Mouse (Mus musculus): ENCODE measurements around the gene Abca12. TPM values are rescaled to one million over a fixed set of nuclear protein-coding genes. Genes with fewer than 3 reads are reported as not detected.

The Abca12 gene
- 0.04 TPM in 1 of 2 replicates, not detected in the other for polyA plus RNA-seq (2015; fragmentation: Nextera tagmentation; extraction: Ambion mirVana)

- H3K4me3 ChIP-seq (replicated peaks) = no peak within 1 kb of the TSS
- H3K9me3 ChIP-seq = no peaks in the 10 kb centered on the region
- no peak within 1 kb of the TSS for H3K4me2 ChIP-seq (replicated peaks)
- no peaks in the 10 kb centered on the region for H3K27me3 ChIP-seq
- no peak for ATAC-seq
- H3K27ac ChIP-seq = no peak within 1 kb of the TSS
- no peak within 1 kb of the TSS for H3K9ac ChIP-seq (replicated peaks)
- WGBS = 89% methylated on average over 7 of the region's 7 CpGs
- no peaks in the 10 kb centered on the region for H3K4me1 ChIP-seq (replicated peaks)
- H3K36me3 ChIP-seq = no peaks in the 10 kb centered on the region
Measured at GRCm38 (mm10) chr1:71414810-71415209, at the start of gene Abca12. Abca12 (minus strand) TSS chr1:71414910.

- no peak overlapping the region for H3K4me2 ChIP-seq (replicated peaks)
- no peaks in the 10 kb centered on the region for H3K36me3 ChIP-seq
- no peaks in the 10 kb centered on the region for H3K4me1 ChIP-seq (replicated peaks)
- no peak overlapping the region for H3K4me3 ChIP-seq (replicated peaks)
- no peaks in the 10 kb centered on the region for H3K27me3 ChIP-seq
- no peak overlapping the region for H3K9ac ChIP-seq (replicated peaks)
- no peak for ATAC-seq
- 93% methylated on average over 3 of the region's 3 CpGs for WGBS
- H3K9me3 ChIP-seq = no peaks in the 10 kb centered on the region
- H3K27ac ChIP-seq = no peak overlapping the region
Measured at GRCm38 (mm10) chr1:71457961-71458360, 43.3 kb upstream of the Abca12 start.

GRCm38 (mm10) chr1:71447424-71447823 lies 32.7 kb upstream of the Abca12 start:
- Histone ChIP-seq H3K27me3 (no peaks in the 10 kb centered on the region), H3K4me2 (replicated peaks) (no peak overlapping the region), H3K9me3 (no peaks in the 10 kb centered on the region), H3K4me3 (replicated peaks) (no peak overlapping the region), H3K36me3 (no peaks in the 10 kb centered on the region), H3K27ac (no peak overlapping the region), H3K9ac (replicated peaks) (no peak overlapping the region), H3K4me1 (replicated peaks) (no peaks in the 10 kb centered on the region)
- 92% methylated on average over 4 of the region's 4 CpGs for WGBS
- ATAC-seq = no peak

- H3K9me3 ChIP-seq = no peaks in the 10 kb centered on the region
- H3K9ac ChIP-seq (replicated peaks) = no peak overlapping the region
- no peaks in the 10 kb centered on the region for H3K27me3 ChIP-seq
- no peak overlapping the region for H3K27ac ChIP-seq
- H3K36me3 ChIP-seq = no peaks in the 10 kb centered on the region
- WGBS = 74% methylated on average over 13 of the region's 13 CpGs
- ATAC-seq = no peak
- H3K4me3 ChIP-seq (replicated peaks) = no peak overlapping the region
- H3K4me1 ChIP-seq (replicated peaks) = no peaks in the 10 kb centered on the region
- H3K4me2 ChIP-seq (replicated peaks) = no peak overlapping the region
Measured at GRCm38 (mm10) chr1:71421741-71422333, 7.1 kb upstream of the Abca12 start.

- ATAC-seq = no peak
- H3K36me3 ChIP-seq = no peaks in the 10 kb centered on the region
- H3K9ac ChIP-seq (replicated peaks) = no peak overlapping the region
- H3K27ac ChIP-seq = no peak overlapping the region
- no peaks in the 10 kb centered on the region for H3K4me1 ChIP-seq (replicated peaks)
- H3K27me3 ChIP-seq = no peaks in the 10 kb centered on the region
- no peak overlapping the region for H3K4me2 ChIP-seq (replicated peaks)
- no peaks in the 10 kb centered on the region for H3K9me3 ChIP-seq
- 94% methylated on average over 5 of the region's 5 CpGs for WGBS
- no peak overlapping the region for H3K4me3 ChIP-seq (replicated peaks)
Measured at GRCm38 (mm10) chr1:71418467-71418866, 3.8 kb upstream of the Abca12 start.

- H3K4me2 ChIP-seq (replicated peaks) = no peak overlapping the region
- no peak for ATAC-seq
- 84% methylated on average over 5 of the region's 5 CpGs for WGBS
Measured at GRCm38 (mm10) chr1:71417951-71418350, 3.2 kb upstream of the Abca12 start.

GRCm38 (mm10) chr1:71414084-71414483 lies 626 bp downstream of the Abca12 start:
- Histone ChIP-seq H3K4me2 (replicated peaks) (no peak overlapping the region), H3K36me3 (no peaks in the 10 kb centered on the region), H3K9me3 (no peaks in the 10 kb centered on the region), H3K27me3 (no peaks in the 10 kb centered on the region), H3K4me3 (replicated peaks) (no peak overlapping the region), H3K4me1 (replicated peaks) (no peaks in the 10 kb centered on the region), H3K9ac (replicated peaks) (no peak overlapping the region), H3K27ac (no peak overlapping the region)
- no peak for ATAC-seq
- 83% methylated on average over 5 of the region's 6 CpGs for WGBS

More at GRCm38 (mm10) chr1:71417951-71418350, 3.2 kb upstream of the Abca12 start:
- no peak overlapping the region for H3K9ac ChIP-seq (replicated peaks)
- H3K4me3 ChIP-seq (replicated peaks) = no peak overlapping the region
- no peak overlapping the region for H3K27ac ChIP-seq
- H3K4me1 ChIP-seq (replicated peaks) = no peaks in the 10 kb centered on the region
- H3K27me3 ChIP-seq = no peaks in the 10 kb centered on the region
- H3K36me3 ChIP-seq = no peaks in the 10 kb centered on the region
- H3K9me3 ChIP-seq = no peaks in the 10 kb centered on the region

GRCm38 (mm10) chr1:71413114-71413513 lies 1.6 kb downstream of the Abca12 start:
- Histone ChIP-seq H3K4me3 (replicated peaks) (no peak overlapping the region), H3K27ac (no peak overlapping the region), H3K9ac (replicated peaks) (no peak overlapping the region), H3K36me3 (no peaks in the 10 kb centered on the region), H3K4me2 (replicated peaks) (no peak overlapping the region), H3K9me3 (no peaks in the 10 kb centered on the region), H3K4me1 (replicated peaks) (no peaks in the 10 kb centered on the region), H3K27me3 (no peaks in the 10 kb centered on the region)
- no peak for ATAC-seq
- 92% methylated on average over 11 of the region's 11 CpGs for WGBS

- Histone ChIP-seq H3K4me2 (replicated peaks) (no peak overlapping the region), H3K4me3 (replicated peaks) (no peak overlapping the region), H3K27me3 (no peaks in the 10 kb centered on the region), H3K9ac (replicated peaks) (no peak overlapping the region), H3K27ac (no peak overlapping the region), H3K36me3 (no peaks in the 10 kb centered on the region), H3K4me1 (replicated peaks) (no peaks in the 10 kb centered on the region), H3K9me3 (no peaks in the 10 kb centered on the region)
- ATAC-seq = no peak
- 79% methylated on average over 7 of the region's 7 CpGs for WGBS
Measured at GRCm38 (mm10) chr1:71407711-71408110, 7.0 kb downstream of the Abca12 start.

- Histone ChIP-seq H3K4me2 (replicated peaks) (no peak overlapping the region), H3K36me3 (no peaks in the 10 kb centered on the region), H3K27ac (no peak overlapping the region), H3K4me3 (replicated peaks) (no peak overlapping the region), H3K9ac (replicated peaks) (no peak overlapping the region), H3K9me3 (no peaks in the 10 kb centered on the region), H3K4me1 (replicated peaks) (no peaks in the 10 kb centered on the region), H3K27me3 (no peaks in the 10 kb centered on the region)
- WGBS = 84% methylated on average over 3 of the region's 3 CpGs
- no peak for ATAC-seq
Measured at GRCm38 (mm10) chr1:71397635-71398034, 17.1 kb downstream of the Abca12 start.

GRCm38 (mm10) chr1:71396105-71396504 lies 18.6 kb downstream of the Abca12 start:
- WGBS = 89% methylated on average over 5 of the region's 5 CpGs
- H3K9ac ChIP-seq (replicated peaks) = no peak overlapping the region
- no peak overlapping the region for H3K4me3 ChIP-seq (replicated peaks)
- H3K4me2 ChIP-seq (replicated peaks) = no peak overlapping the region
- no peaks in the 10 kb centered on the region for H3K9me3 ChIP-seq
- H3K4me1 ChIP-seq (replicated peaks) = no peaks in the 10 kb centered on the region
- H3K27me3 ChIP-seq = no peaks in the 10 kb centered on the region
- H3K27ac ChIP-seq = no peak overlapping the region
- H3K36me3 ChIP-seq = no peaks in the 10 kb centered on the region
- no peak for ATAC-seq

- 62% methylated on average over 2 of the region's 2 CpGs for WGBS
- no peak for ATAC-seq
Measured at GRCm38 (mm10) chr1:71394177-71394576, 20.5 kb downstream of the Abca12 start.

GRCm38 (mm10) chr1:71393489-71393888 lies 21.2 kb downstream of the Abca12 start:
- Histone ChIP-seq H3K27me3 (no peaks in the 10 kb centered on the region), H3K9me3 (no peaks in the 10 kb centered on the region), H3K4me1 (replicated peaks) (no peaks in the 10 kb centered on the region), H3K4me2 (replicated peaks) (no peak overlapping the region), H3K9ac (replicated peaks) (no peak overlapping the region), H3K4me3 (replicated peaks) (no peak overlapping the region), H3K27ac (no peak overlapping the region), H3K36me3 (no peaks in the 10 kb centered on the region)
- 74% methylated on average over 8 of the region's 8 CpGs for WGBS
- ATAC-seq = no peak

More at GRCm38 (mm10) chr1:71394177-71394576, 20.5 kb downstream of the Abca12 start:
- Histone ChIP-seq H3K4me3 (replicated peaks) (no peak overlapping the region), H3K27me3 (no peaks in the 10 kb centered on the region), H3K36me3 (no peaks in the 10 kb centered on the region), H3K9ac (replicated peaks) (no peak overlapping the region), H3K9me3 (no peaks in the 10 kb centered on the region), H3K4me1 (replicated peaks) (no peaks in the 10 kb centered on the region), H3K27ac (no peak overlapping the region), H3K4me2 (replicated peaks) (no peak overlapping the region)
